Mouse (Mus musculus): ENCODE data around the gene Sv2c.

Sv2c gene

DNA sequence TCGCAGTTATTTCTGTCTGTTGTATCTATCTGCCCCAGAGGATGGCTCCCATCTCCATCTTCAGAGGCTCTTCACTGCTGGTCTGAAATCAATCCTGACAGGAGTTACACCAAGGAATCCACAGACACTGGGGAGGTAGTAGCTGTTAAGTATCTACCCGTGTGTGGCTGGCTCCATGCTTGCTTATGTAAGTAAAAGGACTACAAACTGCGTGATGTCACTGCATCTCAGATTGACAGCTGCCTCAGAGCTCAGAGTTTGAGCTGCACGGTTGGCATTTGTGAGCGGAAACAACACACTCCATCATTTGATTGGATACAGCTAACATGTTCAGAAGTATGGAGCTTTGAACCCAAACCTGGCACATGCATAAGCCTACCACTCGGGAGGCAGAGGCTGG lies 187.8 kb downstream of the Sv2c start:
- no peak for DNase-seq (ENCODE audit: low spot score)

DNA sequence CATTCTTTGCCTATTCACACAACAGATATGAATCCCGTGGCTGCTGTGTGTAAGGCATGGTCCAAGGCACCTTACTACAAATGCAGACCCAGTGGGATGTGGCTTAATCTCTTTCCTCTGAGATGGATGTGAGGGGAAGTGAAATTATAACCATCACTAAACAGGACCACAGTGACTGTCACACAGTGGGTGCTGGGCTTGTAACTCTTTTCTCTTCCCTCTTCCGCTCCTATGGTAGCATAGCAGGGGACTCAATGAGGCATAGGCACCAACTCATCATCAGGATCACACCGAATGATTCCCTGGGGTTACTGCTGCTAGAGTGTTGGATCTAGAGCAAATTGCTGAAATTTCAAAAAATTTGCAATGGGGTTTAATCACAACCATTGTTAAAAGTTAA lies 188.5 kb downstream of the Sv2c start:
- no peak for DNase-seq (ENCODE audit: low spot score)

DNA sequence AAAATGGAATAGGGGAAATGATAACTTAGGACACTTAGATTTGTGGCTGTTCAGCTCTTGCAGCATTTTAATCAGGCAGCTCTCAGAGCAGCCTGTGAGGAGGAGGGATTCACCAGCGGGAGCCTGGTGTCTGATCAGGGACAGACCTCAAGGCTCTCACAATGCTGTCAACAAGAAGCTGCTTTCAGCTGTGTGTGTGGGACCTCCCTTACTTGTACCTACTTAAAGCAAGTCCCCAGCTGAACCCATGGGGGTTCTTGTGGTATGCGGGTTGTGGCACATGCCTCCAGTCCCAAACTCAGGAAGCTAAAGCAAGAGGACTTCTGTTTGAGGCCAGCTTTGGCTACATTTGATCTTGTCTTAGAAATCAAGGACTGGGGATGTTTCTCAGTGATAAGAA lies 189.8 kb downstream of the Sv2c start:
- DNase-seq (ENCODE audit: low spot score), result no peak

DNA sequence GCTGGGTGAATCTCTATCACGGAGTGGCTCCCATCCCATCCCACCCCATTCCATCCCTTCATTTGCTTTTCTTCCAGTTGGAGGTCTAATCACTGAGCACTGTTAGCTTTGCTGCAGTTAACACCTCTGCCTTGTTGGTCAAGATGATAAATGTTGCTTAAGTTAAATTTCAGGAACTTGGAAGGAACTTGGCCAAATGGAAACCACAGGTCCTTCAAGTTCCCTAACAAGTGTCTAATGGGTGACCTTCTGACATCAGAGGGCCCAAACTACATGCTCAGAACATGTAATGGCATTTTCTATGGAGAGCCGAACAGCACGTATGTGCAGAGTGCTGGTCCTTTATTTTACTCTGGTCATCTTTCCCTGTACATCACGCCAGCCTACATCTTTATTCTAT lies 190.5 kb downstream of the Sv2c start:
- DNase-seq (ENCODE audit: low spot score), result no peak

DNA sequence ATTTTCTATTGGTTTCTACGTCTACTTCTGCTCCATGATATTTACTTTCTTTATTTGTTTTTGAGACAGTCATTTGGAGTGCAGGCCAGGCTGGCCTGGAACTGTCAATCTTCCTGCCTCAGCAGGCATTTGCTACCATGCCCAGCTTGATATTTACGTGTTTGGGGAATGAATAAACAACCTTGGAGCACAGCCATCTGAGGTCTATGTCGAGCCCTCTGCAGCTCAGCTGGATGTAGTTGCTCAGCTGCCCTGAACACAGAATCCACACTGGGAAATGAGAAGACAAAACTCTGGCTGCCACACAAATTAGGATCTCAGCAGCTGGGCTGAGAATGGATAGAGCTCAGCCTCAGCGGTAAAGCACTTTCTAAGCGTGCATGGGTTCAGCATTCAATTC lies 191.6 kb downstream of the Sv2c start:
- no peak for DNase-seq (ENCODE audit: low spot score)

DNA sequence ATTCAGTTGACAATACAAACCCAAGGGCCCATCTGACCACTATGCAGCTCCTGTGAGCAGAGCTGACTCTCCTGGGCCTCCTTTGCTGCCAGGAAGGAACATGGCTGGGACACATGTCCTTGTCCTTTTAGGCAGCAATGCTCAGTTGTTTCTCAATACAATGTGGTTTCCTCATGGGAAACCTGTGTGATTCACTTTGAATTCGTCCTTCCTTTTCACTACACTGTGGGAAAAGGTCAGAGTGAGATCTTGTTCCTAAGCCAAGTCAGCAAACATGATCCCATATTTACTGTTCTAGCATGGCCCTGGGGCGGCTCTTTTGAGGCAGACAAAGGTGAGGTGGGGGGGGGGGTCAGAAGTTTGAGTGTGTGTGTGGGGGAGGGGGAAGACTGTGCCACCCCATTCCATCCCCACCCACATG lies 208.2 kb downstream of the Sv2c start:
- no peak for DNase-seq (ENCODE audit: low spot score)

DNA sequence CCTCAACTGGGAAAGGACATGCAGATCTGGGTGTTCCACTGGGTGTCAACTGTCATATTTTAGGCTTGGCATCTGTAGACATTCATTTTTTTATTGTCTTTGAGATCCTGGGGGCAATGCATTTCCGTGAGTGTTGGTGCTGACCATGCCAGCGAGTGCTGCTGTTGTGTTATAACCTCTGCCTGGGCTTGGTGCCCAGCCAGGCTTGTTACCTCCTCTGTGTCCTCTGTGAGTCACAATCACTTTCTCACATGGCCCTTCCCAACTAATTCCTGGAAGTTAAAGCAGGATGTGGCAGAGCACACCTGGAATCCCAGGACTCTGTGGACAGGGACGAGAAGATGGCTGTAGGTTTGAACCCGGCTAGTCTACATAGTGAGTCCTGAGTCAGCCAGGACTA lies 209.8 kb downstream of the Sv2c start:
- DNase-seq (ENCODE audit: low spot score), result no peak

DNA sequence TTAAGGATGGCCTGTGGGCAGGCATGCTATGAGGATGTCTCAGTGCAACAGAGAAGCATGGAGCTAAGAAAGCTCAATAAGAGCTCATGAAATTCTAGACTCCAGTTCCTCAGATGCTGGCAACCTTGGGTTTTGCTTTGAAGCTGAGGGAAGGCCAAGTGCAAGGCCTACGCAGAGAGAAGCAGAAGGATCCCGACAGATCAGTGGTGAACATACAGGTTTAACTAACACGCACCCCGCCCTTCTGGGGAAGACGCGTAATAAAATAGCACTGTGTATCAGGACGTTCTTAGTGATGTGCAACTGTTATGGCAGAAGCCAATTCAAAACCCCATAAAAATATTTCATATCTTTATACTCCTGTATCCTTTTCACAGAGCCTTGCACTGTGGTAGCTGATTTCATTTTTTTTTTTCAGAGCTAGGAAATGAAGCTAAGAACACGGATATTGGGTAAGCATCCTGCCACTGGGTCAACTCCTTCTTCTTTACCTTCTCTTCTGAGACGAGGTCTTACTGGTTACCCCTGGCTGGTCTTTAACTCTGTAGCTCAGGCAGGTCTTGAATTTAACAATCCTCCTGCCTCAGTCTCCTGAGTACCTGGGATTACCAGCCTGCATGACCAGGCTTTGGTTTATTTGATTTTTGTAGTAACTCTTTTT lies 213.6 kb downstream of the Sv2c start:
- DNase-seq (ENCODE audit: low spot score), result no peak

DNA sequence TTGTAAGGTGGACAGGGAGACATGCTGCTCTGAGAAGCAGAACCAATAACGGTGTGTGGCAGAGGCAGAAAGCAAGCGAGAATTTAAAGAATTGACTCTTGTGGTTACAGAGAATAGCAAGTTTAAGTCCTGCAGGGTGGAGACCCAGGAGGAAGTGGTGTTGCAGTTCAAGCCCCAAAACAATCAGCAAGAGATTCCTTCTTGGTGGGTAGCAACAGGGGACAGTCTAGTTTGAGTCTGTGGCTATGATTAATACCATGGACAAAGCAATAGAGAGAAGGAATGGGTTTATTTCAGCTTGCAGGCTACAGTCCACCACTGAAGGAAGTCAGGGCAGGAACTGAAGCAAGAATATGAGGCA lies 219.4 kb downstream of the Sv2c start:
- no peak for DNase-seq (ENCODE audit: low spot score)

DNA sequence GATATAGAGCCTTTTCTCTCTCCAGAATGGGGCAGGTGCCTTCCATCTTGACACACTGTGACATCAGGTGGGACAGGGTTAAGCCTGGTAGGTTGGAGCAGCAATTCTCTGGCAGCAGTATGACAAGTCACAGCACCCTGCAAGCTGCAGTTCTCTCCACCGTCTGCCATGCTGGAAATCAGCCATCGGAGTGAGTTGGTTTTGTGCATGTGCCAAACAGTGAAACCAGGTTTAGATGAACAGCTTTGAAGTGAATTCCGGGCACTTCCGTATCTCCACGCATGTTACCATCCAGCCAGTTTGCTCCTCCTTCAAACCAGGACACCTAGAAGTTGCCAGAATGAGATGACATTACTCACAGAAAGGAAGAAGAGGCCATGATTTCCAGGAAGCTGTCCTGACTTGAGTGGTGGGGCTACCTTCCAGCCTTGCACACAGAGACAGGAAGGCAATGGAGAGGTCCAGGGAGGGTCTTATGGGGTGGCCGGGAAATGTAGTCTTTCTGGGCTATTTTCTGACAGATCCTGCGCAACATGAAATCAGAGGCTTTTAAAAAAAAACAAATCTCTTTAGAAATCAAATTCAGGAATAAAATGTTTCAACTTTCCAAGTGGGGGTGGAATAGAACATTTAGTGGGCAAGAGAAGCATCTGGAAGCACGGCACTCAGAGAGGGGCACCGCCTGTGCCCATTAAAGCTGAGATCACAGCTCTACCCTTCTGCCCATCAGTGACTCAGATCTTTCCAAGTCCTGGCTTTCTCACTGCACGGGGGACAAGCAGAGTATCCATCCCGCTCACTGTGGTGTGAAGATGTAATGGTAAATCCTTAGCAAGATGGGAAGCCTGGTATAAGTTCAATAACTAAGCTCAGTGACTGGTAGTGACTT lies 220.0 kb downstream of the Sv2c start:
- no peak for DNase-seq (ENCODE audit: low spot score)

DNA sequence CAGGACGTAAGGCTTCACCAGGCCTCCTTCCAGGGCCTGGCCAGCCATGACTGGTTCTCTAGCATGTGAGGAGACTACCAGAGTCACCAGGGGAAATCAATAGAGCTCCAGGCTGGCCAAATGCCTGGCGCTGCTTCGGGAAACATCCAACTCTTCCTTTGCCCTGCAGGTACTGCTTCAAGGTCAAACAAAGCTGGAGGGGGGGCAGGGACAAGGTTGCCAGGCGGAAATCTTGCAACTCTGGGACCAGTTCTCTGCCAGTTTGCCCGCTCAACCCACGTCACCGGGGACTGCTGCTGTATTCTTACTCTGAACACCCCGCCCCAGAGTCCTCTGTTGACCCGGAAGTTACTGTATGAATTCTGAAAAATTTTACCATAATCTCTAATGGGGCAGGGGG lies 222.1 kb downstream of the Sv2c start:
- DNase-seq (ENCODE audit: low spot score), result no peak

DNA sequence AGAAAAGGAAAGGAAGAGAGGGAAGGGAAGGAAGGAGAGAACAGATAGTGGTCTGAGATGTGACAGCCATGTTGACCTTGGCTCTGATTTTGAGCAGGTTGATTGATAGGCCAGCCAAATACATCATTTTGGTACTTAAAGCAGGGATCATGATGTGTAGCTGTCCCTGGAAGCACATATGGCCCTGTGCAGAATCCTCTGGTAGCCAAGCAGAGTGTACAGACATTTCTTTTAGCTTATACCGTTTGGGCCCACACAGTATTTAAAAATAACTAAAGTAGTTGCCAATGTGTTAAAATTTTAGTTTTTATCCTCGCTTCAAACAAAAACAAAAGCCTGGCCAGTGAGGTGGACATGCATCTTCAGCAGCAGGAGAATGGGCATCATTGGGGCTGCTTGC lies 223.1 kb downstream of the Sv2c start:
- no peak for DNase-seq (ENCODE audit: low spot score)
